Mouse (Mus musculus) lung, postnatal 4 days (tissue): ENCODE data around the gene Myo1e.

Experiments
- DNase-seq, 2 experiments: peaks; one replicate each; pipeline ENCODE4 v3.0.0; 2021

The Myo1e gene

DNA sequence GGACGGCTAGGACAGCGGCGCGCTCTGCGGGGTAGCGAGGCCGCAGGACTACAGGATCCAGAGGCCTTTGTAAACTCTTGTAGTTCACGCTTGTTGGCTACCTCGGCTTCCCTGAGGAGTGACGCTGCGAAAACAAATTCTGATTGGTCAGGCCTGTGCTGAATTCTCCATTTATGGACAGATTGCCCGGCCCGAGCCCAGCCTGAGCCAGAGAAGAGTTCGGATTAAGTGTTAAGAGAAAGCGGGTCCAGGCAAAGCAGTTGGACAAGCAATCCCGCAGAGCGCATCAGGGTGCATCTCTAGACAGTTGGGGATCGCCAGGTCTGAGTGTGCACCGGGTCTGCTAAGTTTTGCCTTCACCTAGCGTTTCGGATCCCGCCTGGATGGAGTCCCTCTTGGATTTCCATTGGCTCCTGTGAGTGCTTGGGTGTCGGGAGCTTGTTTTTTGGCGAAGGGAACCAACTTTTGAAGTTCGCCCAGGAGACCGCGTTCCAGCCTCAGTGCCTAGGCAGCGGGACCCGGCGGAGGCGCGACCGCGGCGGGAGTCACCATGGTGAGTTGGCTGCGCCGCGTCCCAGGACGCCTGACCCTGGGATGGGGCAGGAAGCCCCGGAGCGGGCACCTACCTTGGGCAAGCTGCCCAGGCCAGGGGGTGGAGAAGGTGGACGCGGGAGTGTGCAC is at the start of gene Myo1e:
TSS of gene Myo1e (plus strand) at position 200 of the 681 bp plus-strand sequence.
- peak; percentile 92 to 93 for DNase-seq

GRCm38 (mm10) chr9:70160071-70160470 is 47.1 kb upstream of the Myo1e start:
- DNase-seq = no peak

DNA sequence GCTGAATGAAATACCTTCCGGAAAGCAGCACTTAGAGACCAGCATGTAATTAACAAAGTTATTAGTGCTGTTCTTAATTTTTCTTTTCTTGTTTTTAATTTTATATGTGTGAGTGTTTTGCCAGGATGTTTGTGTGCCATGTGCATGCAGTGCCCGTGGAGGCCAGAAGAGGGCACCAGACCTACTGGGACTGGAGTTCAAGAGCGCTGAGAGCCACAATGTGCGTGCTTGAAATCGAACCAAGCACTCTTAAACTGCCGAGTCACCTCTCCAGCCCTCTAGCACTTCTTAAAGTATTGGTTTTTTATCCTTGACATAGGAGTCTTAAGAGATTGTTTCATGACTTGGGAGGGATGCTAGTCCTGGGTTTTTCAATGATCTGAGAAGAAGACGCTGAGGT is 38.2 kb upstream of the Myo1e start:
- no peak for DNase-seq

- no peak for DNase-seq
Observed at GRCm38 (mm10) chr9:70174291-70174848, 32.8 kb upstream of the Myo1e start.

GRCm38 (mm10) chr9:70174896-70175295 is 32.3 kb upstream of the Myo1e start:
- DNase-seq = no peak

DNA sequence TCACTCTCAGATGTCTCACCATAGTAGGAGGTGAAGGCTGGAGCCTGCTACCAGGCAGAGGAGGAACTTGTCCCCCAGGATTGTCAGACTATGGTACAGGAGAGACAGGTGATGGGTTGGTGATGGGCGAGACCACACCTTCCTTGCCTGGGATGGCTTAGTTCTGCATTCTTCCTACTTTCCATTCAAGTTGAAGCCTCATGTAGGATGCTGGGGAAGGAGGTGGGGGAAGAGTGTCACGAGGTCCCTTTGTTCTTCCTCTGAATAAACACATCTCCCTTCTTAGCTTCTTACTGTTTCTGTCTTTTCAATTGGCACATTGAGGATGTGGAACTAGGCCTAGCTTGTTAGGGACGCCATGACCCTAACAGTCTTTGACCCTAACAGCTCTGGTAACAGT is 30.9 kb upstream of the Myo1e start:
- DNase-seq = no peak

DNA sequence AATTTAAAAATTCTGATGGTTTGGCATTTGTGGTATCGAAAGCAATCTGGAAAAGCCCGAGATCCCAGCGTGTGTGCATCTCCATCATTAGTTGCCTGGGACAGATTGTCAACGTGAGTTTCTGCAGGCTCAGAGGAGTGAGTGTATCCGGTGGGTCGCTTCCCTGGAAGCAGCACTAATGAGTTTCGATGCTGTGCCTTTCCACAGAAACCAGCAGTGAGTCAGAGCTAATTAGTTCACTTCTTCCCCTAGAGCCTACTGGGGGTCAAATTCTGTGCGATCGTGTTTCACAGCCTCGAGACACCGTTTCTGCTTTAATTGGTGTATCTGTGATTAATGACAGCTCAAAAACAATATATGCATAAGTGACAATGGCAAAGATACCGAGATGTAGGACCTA is 25.4 kb upstream of the Myo1e start:
- no peak for DNase-seq

DNA sequence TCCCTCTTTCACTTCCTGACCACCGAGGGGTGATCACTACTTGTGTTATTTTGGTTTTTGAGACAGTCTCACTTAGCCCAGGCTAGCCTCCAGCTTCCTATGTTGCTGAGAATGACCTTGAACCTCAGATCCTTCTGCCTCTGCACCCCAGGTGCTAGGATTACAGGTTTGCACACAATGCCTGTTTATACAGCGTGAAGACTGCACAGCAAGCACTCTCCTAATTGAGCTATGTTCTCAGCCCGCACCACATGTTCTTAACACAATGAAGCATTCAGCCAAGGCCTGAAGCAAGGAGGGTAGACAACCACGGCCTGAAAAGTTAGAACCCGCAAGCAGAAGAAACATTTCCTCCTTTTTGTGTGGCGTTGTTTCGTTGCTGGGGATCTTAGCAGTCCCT is 24.5 kb upstream of the Myo1e start:
- DNase-seq = no peak

- DNase-seq = no peak
Observed at GRCm38 (mm10) chr9:70192336-70192735, 14.8 kb upstream of the Myo1e start.

- no peak for DNase-seq
Observed at GRCm38 (mm10) chr9:70194622-70195021, 12.5 kb upstream of the Myo1e start.

DNA sequence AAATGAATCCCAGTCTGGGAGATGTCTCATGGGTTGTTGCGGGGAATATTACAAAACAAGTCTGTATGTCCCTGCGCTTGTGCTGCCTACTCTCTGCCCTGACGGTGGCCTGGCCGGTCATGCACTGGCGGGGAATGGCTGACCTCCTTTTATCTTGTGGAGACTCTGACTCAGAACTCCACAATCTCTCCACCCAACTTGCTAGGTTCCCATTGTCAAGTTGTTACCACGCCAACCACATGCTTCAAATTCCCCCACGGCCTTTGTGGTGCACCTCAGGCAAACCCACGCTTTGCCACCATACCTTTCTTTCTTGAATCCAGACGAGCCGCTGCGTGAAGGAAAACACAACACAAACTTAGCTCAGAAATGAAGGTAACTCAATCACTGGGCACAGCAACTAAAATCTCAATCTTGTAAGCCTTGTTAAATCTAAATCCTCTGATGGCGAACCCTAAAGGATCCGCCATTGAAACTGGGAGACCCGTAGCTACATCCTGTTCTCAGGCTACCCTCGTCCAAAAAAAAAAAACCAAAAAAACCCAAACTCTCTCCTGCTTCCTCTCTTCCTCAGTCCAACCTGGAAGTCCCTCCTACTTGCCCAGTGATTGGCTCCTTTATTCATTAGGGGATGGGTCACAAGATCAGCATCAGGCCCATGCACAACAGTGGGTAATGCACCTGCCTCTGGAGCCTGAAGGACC is 10.0 kb upstream of the Myo1e start:
- DNase-seq = no peak

GRCm38 (mm10) chr9:70197992-70198391 is 9.2 kb upstream of the Myo1e start:
- no peak for DNase-seq

DNA sequence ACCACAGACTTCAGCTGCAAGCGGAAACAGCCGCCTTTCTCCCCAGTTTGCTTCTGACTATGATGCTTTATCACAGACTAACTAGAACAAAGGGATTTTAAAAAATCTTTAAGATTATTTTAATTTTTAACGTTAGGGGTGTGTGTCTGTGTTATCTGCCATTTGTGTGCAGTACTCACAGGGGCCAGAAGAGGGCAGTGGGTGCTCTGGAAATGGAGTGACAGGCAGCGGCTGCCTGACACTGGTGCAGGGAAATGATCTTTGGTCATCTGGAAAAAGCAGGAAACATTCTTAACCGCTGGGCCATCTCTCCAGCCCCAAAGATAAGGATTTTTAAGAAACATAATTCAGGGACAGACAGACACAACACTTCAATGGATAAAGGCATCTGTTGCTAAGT is 4.4 kb upstream of the Myo1e start:
- peak; percentile 52 to 77 for DNase-seq

DNA sequence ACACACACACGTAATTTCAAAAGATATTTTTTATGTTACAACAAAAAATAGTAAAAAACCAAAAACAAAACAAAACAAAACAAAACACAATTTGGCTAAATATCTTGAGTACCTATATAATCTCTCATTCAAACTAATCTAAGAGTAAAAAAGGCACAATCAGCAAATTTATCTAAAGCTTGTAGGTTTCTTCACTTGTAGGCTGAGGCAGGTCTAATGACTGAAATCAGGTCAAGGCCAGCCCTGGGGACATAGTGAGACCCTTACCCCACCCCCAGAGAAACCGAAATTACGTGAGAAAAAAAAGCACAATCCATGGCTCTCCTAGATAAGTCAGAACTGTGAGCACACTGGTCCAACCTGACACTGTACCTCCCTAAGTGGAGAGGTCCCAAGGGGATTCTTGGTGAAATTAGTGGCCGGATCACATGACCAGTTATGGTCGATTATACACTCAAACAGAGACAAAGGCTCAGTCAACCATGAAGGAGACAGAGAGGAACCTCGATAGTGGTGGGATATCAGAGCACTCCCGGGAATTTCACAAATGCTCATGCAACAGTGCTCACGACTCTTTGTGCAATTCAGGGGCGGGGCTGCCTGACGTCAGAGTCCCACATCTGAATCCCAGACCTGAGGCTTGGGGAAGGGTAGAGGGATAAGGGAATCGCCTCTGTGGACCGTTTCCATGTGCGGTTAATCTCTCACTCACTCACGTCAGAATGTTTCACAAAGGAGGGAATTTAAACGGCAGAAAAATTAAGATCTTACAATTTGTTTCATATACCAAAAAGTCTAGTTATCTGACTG is 3.7 kb upstream of the Myo1e start:
- no peak for DNase-seq

GRCm38 (mm10) chr9:70207981-70208521 is 901 bp downstream of the Myo1e start:
- DNase-seq = peak; percentile 84 to 93

- DNase-seq = peak in 1 of 2 experiments; percentile 17
Observed at GRCm38 (mm10) chr9:70208751-70209150, 1.6 kb downstream of the Myo1e start.

DNA sequence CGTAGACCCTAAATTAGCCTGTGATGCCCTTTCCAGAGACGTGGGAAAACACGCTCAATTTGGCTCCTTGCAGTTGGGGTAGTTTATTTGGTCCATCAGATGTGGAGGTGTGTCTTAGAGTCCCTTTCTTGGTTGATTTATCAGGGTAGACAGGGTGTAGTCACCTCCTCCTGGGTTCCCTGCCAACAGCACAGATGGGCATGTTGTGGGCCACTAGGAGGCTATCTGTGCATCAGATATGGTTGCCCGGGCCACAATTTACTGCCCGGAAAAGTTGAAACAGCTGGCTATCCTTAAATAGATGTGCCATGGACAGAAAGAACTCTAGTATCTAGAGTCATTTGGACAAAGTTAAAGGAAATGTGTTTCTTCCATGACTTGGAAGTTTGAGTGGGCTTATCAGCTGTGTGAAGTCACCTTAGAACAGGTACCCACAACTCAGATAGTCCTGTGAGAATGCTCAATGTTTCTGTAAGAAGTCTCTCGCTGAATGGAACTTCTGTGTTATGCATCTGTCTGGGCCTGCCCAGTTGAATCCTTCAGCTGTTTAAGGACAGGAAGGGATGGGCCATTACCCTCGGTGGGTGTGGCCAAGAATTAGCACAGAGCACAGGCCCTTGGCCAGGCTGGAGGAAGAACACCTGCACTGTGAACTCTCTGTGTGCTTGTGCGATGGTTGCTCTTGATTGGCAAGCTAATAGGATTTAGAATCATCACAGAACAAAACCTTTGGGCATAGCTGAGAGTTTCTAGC is 2.3 kb downstream of the Myo1e start:
- DNase-seq = peak; percentile 59 to 70

DNA sequence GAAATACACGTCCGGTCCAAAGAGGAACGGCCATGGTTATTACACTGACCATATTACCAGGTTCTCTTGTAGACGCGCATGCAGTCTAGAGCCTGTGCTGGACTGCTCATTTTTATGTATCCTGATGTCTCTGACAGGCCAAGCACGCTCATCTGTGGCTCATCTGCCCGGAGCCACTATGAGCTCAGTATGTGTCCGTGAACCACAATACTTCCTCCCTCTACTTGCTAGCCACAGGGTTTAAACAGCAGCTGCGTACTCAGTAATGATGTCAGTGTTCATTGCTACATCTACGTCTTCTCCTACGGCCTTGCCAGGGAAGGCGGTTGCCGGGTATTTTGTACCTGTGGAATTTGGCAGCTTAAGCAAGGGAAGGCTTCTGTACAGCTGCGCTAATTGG is 4.5 kb downstream of the Myo1e start:
- DNase-seq = no peak

GRCm38 (mm10) chr9:70216517-70216916 is 9.4 kb downstream of the Myo1e start:
- no peak for DNase-seq

DNA sequence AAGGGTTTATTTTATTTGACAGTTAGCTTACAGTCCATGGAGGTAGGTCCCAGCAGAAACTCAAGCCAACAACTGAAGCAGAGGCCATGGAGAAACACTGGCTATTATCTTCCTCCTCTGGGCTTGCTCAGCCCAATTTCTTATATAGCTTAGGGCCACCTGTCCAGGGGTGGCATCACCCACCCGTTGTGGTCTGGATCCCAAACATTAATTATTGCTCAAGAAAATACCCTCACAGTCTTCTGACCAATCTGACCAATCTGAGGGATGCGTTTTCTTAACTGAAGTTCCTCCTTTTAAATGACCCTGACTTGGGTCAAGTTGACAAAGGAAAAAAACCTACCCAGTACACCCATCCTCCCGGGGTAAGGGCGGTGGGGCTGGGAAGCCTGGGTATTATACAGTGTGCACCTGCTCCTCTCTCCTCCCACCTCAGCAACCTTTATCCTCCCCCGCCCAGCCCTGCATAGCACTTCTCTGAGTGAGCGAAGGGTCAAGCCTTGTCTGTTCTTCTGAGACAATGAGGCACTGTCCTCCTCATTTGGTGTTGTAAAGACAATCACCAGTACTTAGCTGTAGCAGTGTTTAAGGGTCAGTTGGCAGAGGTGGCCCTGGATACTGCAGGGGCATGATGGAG is 12.3 kb downstream of the Myo1e start:
- no peak for DNase-seq

GRCm38 (mm10) chr9:70220461-70221170 is 13.5 kb downstream of the Myo1e start:
- peak; percentile 49 to 75 for DNase-seq
